Mouse (Mus musculus) limb, embryonic 15.5 days (tissue): Measurements from ENCODE around the gene Tspan3. TPM values are rescaled to one million over a fixed set of nuclear protein-coding genes. Genes with fewer than 3 reads are reported as not detected.

Experiments used
- ATAC-seq: fragments of 200-750 bp; cut with Nextera tagmentation; 2 replicates; pipeline ENCODE4 v1.8.0; 2017; ENCODE audit warnings: low read depth, moderate TSS enrichment; ENCODE audit not compliant: insufficient number of reproducible peaks, low FRiP score, low TSS enrichment
- H3K27ac ChIP-seq: fragments of 300-500 bp; sonication (generic); 2 replicates; pipeline ENCODE4 v1.5.1; 2015; ENCODE audit warnings: moderate library complexity, mild to moderate bottlenecking, inconsistent platforms
- H3K27me3 ChIP-seq: fragments of 300-500 bp; sonication (generic); 2 replicates; pipeline ENCODE4 v1.6.1; 2015; ENCODE audit warnings: inconsistent platforms
- H3K36me3 ChIP-seq: fragments of 300-500 bp; sonication (generic); 2 replicates; pipeline ENCODE4 v1.6.1; 2015; ENCODE audit warnings: inconsistent platforms
- H3K4me1 ChIP-seq: fragments of 300-500 bp; sonication (generic); 2 replicates; pipeline ENCODE4 v1.6.1; 2015; ENCODE audit warnings: inconsistent platforms
- H3K4me2 ChIP-seq: fragments of 300-500 bp; sonication (generic); 2 replicates; pipeline ENCODE4 v1.6.1; 2015; ENCODE audit warnings: mild to moderate bottlenecking, inconsistent platforms
- H3K4me3 ChIP-seq: fragments of 300-500 bp; sonication (generic); 2 replicates; pipeline ENCODE4 v1.5.1; 2015; ENCODE audit warnings: mild to moderate bottlenecking, inconsistent platforms
- H3K9ac ChIP-seq: fragments of 300-500 bp; sonication (generic); 2 replicates; pipeline ENCODE4 v1.6.1; 2015; ENCODE audit warnings: inconsistent platforms
- H3K9me3 ChIP-seq: fragments of 300-500 bp; sonication (generic); 2 replicates; pipeline ENCODE4 v1.6.1; 2016; ENCODE audit warnings: inconsistent platforms
- WGBS: fragments of 180-500 bp; shearing (Covaris S2); methylation state at CpG from one replicate; pipeline ENCODE4 v1.1.7; 2015; 5-methylcytosine and 5-hydroxymethylcytosine counted together
- polyA plus RNA-seq: library from polyadenylated mRNA; unstranded; fragments of >200 nt; fragmentation: Nextera tagmentation; extraction: Ambion mirVana; gene quantifications from 2 replicates; pipeline ENCODE4 v1.2.1, GENCODE M21; 2015

Gene Tspan3
- polyA plus RNA-seq, 1 experiment from 2014 or later = 463 TPM

- H3K4me1 ChIP-seq = peaks cover 11% of the 10 kb centered on the region; the same call in 1 of the 2 replicates
- 70% methylated on average over 4 of the region's 4 CpGs for WGBS
- H3K27ac ChIP-seq = peak overlapping the region; percentile 68
- no peaks in the 10 kb centered on the region for H3K27me3 ChIP-seq
- no peaks in the 10 kb centered on the region for H3K36me3 ChIP-seq
- no peak for ATAC-seq
- no peak overlapping the region for H3K4me3 ChIP-seq
- H3K9ac ChIP-seq = no peak overlapping the region
- no peak overlapping the region for H3K4me2 ChIP-seq
- no peaks in the 10 kb centered on the region for H3K9me3 ChIP-seq
Measured at GRCm38 (mm10) chr9:56152482-56153007, 12.7 kb downstream of the Tspan3 start.

DNA sequence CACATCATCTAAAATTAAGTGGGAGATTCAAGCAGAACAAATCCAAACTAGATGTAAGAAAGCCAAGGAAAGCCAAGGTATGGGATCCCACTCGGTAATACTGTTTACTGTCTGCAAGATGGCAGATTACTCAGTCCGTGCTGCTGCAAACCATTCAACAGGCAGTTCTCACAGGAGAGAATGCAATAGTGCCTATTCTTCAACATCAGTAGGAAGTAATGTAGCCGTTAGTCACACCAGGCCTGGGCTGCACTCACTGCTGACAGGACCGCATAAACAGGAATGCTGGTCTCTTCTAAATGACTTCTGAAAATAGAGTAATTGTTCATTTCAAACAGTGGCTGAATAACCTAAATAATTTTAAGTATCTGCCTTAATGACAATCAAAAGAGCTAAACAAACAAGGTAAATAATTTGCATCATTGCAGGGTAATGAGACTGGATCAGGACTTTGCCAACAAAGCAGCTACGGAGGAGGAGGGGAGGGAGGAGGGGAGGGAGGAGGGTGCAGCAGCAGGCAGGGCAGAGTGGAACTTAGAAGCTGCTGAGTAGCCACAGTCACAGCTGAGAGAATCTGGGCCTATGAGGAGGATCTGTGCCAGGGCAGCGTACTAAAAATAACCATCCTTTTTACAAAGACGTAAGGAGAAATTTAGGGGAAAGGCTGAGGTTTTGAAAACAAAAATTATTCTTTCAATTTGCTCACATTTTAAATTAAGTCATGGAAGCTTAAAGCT is 13.4 kb downstream of the Tspan3 start:
- H3K27ac ChIP-seq = peak overlapping the region; percentile 68; the same call in 1 of the 2 replicates
- H3K4me3 ChIP-seq = no peak overlapping the region
- no peak overlapping the region for H3K9ac ChIP-seq
- ATAC-seq = no peak
- peaks cover 4% of the 10 kb centered on the region for H3K36me3 ChIP-seq
- peaks cover 11% of the 10 kb centered on the region; the same call in 1 of the 2 replicates for H3K4me1 ChIP-seq
- no peaks in the 10 kb centered on the region for H3K27me3 ChIP-seq
- H3K4me2 ChIP-seq = no peak overlapping the region
- WGBS = 49% methylated on average over 7 of the region's 7 CpGs
- H3K9me3 ChIP-seq = no peaks in the 10 kb centered on the region

DNA sequence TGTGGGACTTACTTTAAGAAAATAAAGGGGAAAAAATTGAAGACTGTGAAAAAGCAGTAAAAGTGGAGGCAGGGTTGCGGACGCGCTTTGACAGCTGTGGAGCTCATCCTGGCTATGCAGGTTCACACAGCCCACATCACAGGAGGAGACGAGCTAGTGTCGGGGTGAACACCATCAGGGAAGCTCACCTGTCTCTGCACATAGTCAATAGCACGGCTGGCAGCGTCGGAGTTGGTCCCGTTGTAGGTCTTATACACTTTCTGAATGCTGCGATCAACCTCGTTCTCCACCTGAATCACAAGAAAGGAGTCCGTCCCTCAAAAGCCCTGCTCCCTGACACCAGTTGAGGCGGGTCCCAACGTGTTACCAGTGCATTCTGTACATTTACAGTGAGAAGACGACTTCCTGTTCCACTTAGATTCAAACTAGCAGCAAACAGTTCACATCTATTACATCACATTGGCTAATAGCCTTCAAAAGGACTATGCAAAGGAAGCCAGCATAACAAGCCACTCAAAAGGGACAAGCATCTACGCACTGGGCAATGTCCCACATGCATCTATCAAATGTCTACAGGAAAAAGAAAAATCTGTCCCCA is 18.9 kb downstream of the Tspan3 start:
- ATAC-seq = no peak
- Histone ChIP-seq H3K36me3 (peaks cover 54% of the 10 kb centered on the region), H3K4me3 (no peak overlapping the region), H3K9me3 (no peaks in the 10 kb centered on the region), H3K9ac (no peak overlapping the region), H3K4me2 (no peak overlapping the region), H3K27ac (no peak overlapping the region), H3K4me1 (0 out of 2 replicates have a peak, but pooled peaks cover 4% of the 10 kb centered on the region), H3K27me3 (no peaks in the 10 kb centered on the region)
- 88% methylated on average over 16 of the region's 16 CpGs for WGBS

- H3K27me3 ChIP-seq = no peaks in the 10 kb centered on the region
- H3K4me1 ChIP-seq = 0 out of 2 replicates have a peak, but pooled peaks cover 4% of the 10 kb centered on the region
- H3K9me3 ChIP-seq = no peaks in the 10 kb centered on the region
- H3K9ac ChIP-seq = no peak overlapping the region
- WGBS = 94% methylated on average over 7 of the region's 7 CpGs
- no peak overlapping the region for H3K4me3 ChIP-seq
- peaks cover 62% of the 10 kb centered on the region for H3K36me3 ChIP-seq
- no peak for ATAC-seq
- H3K27ac ChIP-seq = no peak overlapping the region
- H3K4me2 ChIP-seq = no peak overlapping the region
Measured at GRCm38 (mm10) chr9:56144366-56145003, 20.8 kb downstream of the Tspan3 start.

GRCm38 (mm10) chr9:56141776-56142175 is 23.5 kb downstream of the Tspan3 start:
- Histone ChIP-seq H3K27ac (no peak overlapping the region), H3K4me2 (no peak overlapping the region), H3K27me3 (no peaks in the 10 kb centered on the region), H3K4me3 (no peak overlapping the region), H3K36me3 (peaks cover 68% of the 10 kb centered on the region), H3K9ac (no peak overlapping the region), H3K4me1 (no peaks in the 10 kb centered on the region), H3K9me3 (no peaks in the 10 kb centered on the region)
- 89% methylated on average over 9 of the region's 9 CpGs for WGBS
- no peak for ATAC-seq

GRCm38 (mm10) chr9:56135590-56136197 is 29.6 kb downstream of the Tspan3 start:
- no peak for ATAC-seq
- H3K4me3 ChIP-seq = no peak overlapping the region
- no peaks in the 10 kb centered on the region for H3K27me3 ChIP-seq
- no peak overlapping the region for H3K9ac ChIP-seq
- H3K36me3 ChIP-seq = peaks cover 67% of the 10 kb centered on the region
- no peaks in the 10 kb centered on the region for H3K9me3 ChIP-seq
- H3K4me1 ChIP-seq = 0 out of 2 replicates have a peak, but pooled peaks cover 4% of the 10 kb centered on the region
- WGBS = 86% methylated on average over 4 of the region's 4 CpGs
- H3K27ac ChIP-seq = no peak overlapping the region
- no peak overlapping the region for H3K4me2 ChIP-seq

DNA sequence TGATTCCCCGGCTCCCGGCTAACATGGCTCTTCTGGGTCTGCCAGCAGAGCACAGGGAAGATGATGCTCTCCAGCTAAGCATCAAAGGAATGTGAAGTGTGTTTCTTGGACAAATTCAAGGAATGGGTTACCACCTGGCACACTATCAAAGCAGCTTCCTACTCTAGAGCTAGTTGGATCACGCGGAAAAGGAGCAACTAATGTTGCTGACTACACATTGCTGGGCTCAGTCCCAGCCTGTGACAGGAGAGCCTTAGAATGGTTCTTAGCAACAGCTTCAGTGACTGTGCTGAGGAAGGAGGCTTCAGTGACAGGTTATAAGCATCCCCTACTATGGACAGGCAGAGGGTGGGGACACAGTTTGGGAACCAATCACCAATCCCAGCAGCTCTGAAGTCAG is 30.7 kb downstream of the Tspan3 start:
- WGBS = 72% methylated on average over 4 of the region's 4 CpGs
- Histone ChIP-seq H3K4me1 (0 out of 2 replicates have a peak, but pooled peaks cover 4% of the 10 kb centered on the region), H3K27ac (peak overlapping the region; percentile 17; the same call in 1 of the 2 replicates), H3K9ac (no peak overlapping the region), H3K27me3 (no peaks in the 10 kb centered on the region), H3K9me3 (no peaks in the 10 kb centered on the region), H3K4me3 (no peak overlapping the region), H3K4me2 (no peak overlapping the region; the same call in 1 of the 2 replicates), H3K36me3 (peaks cover 76% of the 10 kb centered on the region)
- no peak for ATAC-seq

GRCm38 (mm10) chr9:56133970-56134369 is 31.3 kb downstream of the Tspan3 start:
- H3K27ac ChIP-seq = peak overlapping the region; percentile 17; the same call in 1 of the 2 replicates
- no peak overlapping the region; the same call in 1 of the 2 replicates for H3K4me2 ChIP-seq
- peaks cover 82% of the 10 kb centered on the region for H3K36me3 ChIP-seq
- no peaks in the 10 kb centered on the region for H3K27me3 ChIP-seq
- no peak overlapping the region for H3K4me3 ChIP-seq
- H3K9ac ChIP-seq = no peak overlapping the region
- WGBS = 82% methylated on average over 5 of the region's 5 CpGs
- no peaks in the 10 kb centered on the region for H3K9me3 ChIP-seq
- ATAC-seq = no peak
- H3K4me1 ChIP-seq = 0 out of 2 replicates have a peak, but pooled peaks cover 4% of the 10 kb centered on the region

DNA sequence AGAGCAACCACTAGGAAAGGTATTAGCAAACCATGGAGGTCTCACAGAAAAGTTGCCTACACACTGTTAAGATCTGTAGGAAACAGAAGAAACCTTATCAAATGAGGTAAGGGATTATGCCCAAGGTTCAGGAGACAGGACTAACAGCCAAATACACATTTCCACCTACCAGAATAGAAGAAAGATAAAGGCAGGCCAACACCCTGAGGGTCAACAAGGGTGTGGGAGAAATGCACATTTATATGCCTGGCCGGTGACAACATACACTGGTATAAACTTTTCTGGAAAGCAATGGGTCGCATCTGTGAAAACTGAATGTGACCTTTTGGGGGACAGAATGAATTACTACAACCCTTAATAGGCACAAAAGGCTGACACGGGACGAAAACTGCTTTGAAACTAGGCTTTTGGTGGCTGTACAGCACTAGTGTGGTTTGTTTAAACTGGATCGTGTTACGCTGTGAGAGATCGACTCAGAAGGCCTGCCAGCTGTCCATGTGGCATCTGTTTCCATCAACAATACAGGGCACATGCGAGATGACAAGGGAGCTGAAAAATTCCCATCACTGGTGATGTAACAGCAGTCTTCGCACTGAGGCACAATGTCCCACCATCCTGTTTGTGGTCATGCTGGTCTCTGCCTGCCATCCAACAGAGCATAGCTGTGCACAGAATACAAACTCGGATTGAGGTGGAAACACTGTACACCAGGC is 33.3 kb downstream of the Tspan3 start:
- 70% methylated on average over 10 of the region's 10 CpGs for WGBS
- H3K9ac ChIP-seq = no peak overlapping the region
- H3K9me3 ChIP-seq = no peaks in the 10 kb centered on the region
- H3K27ac ChIP-seq = peak overlapping the region; percentile 33; the same call in 1 of the 2 replicates
- peaks cover 89% of the 10 kb centered on the region for H3K36me3 ChIP-seq
- no peaks in the 10 kb centered on the region for H3K27me3 ChIP-seq
- H3K4me1 ChIP-seq = 0 out of 2 replicates have a peak, but pooled peaks cover 4% of the 10 kb centered on the region
- ATAC-seq = no peak
- no peak overlapping the region for H3K4me2 ChIP-seq
- H3K4me3 ChIP-seq = no peak overlapping the region

GRCm38 (mm10) chr9:56130536-56130935 is 34.7 kb downstream of the Tspan3 start:
- H3K9me3 ChIP-seq = no peaks in the 10 kb centered on the region
- H3K4me3 ChIP-seq = no peak overlapping the region
- H3K27ac ChIP-seq = no peak overlapping the region
- H3K4me2 ChIP-seq = no peak overlapping the region
- no peak overlapping the region for H3K9ac ChIP-seq
- no peaks in the 10 kb centered on the region for H3K27me3 ChIP-seq
- H3K4me1 ChIP-seq = 0 out of 2 replicates have a peak, but pooled peaks cover 4% of the 10 kb centered on the region
- peaks cover 79% of the 10 kb centered on the region for H3K36me3 ChIP-seq
- no peak for ATAC-seq
- 40% methylated on average over 4 of the region's 4 CpGs for WGBS

DNA sequence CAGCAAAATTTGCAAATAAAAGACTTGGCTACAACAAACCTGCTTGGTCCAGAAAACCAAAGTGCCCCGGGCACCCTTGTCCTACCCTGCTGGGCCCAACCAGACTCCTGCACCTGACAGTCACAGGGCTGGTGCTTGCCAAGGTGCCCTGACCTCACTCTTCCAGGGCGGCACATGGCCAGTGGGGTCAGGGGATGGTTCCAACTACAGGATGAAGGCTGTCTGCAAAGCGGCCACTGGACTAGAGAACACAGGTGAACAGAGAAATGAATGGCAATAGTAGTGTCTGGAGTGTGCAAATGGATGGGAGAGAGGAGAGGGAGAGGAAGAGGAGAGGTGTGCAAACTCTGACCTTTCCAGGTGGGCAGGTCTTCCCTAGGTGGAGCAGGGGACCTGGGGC is 35.3 kb downstream of the Tspan3 start:
- H3K4me1 ChIP-seq = 0 out of 2 replicates have a peak, but pooled peaks cover 4% of the 10 kb centered on the region
- H3K36me3 ChIP-seq = peaks cover 74% of the 10 kb centered on the region
- no peak for ATAC-seq
- H3K4me3 ChIP-seq = no peak overlapping the region
- H3K9me3 ChIP-seq = no peaks in the 10 kb centered on the region
- H3K27ac ChIP-seq = no peak overlapping the region
- H3K27me3 ChIP-seq = no peaks in the 10 kb centered on the region
- WGBS = 91% methylated on average over 3 of the region's 3 CpGs
- H3K4me2 ChIP-seq = no peak overlapping the region
- no peak overlapping the region for H3K9ac ChIP-seq
